Mouse (Mus musculus) midbrain, embryonic 16.5 days (tissue): Measurements from ENCODE around the gene Mdk. TPM values are rescaled to one million over a fixed set of nuclear protein-coding genes. Genes with fewer than 3 reads are reported as not detected.

Source experiments
- ATAC-seq: fragments of 200-750 bp; cut with Nextera tagmentation; 2 replicates; pipeline ENCODE4 v1.8.0; 2017; ENCODE audit warnings: moderate TSS enrichment
- H3K27ac ChIP-seq: fragments of 300-500 bp; sonication (generic); 2 replicates; pipeline ENCODE4 v1.5.1; 2014; ENCODE audit warnings: mild to moderate bottlenecking, low read length, mixed read lengths
- H3K27me3 ChIP-seq: fragments of 300-500 bp; sonication (generic); 2 replicates; pipeline ENCODE4 v1.6.1; 2014; ENCODE audit warnings: low read depth, low read length, mixed read lengths; ENCODE audit not compliant: control insufficient read depth, insufficient read depth
- H3K36me3 ChIP-seq: fragments of 300-500 bp; sonication (generic); 2 replicates; pipeline ENCODE4 v1.6.1; 2014; ENCODE audit warnings: mild to moderate bottlenecking, low read length, moderate library complexity, mixed read lengths; ENCODE audit not compliant: control insufficient read depth, insufficient read depth
- H3K4me1 ChIP-seq: fragments of 300-500 bp; sonication (generic); 2 replicates; pipeline ENCODE4 v1.6.1; 2014; ENCODE audit warnings: mild to moderate bottlenecking, low read length, mixed read lengths; ENCODE audit not compliant: control insufficient read depth, insufficient read depth
- H3K4me2 ChIP-seq: fragments of 300-500 bp; sonication (generic); 2 replicates; pipeline ENCODE4 v1.6.1; 2014; ENCODE audit warnings: mild to moderate bottlenecking, low read length, mixed read lengths
- H3K4me3 ChIP-seq: fragments of 300-500 bp; sonication (generic); 2 replicates; pipeline ENCODE4 v1.5.1; 2014; ENCODE audit warnings: low read depth, mild to moderate bottlenecking, low read length, moderate library complexity, mixed read lengths
- H3K9ac ChIP-seq: fragments of 300-500 bp; sonication (generic); 2 replicates; pipeline ENCODE4 v1.6.1; 2014; ENCODE audit warnings: low read depth, low read length, mixed read lengths
- H3K9me3 ChIP-seq: fragments of 300-500 bp; sonication (generic); replicated peaks from 2 replicates; pipeline ENCODE4 v1.6.1; 2014; ENCODE audit warnings: mild to moderate bottlenecking, low read length, mixed read lengths; ENCODE audit not compliant: control insufficient read depth, poor library complexity, severe bottlenecking
- WGBS: fragments of 180-500 bp; shearing (Covaris S2); extraction: QIAGEN DNeasy Blood & Tissue Kit; methylation state at CpG from one replicate; pipeline ENCODE4 v1.1.7; 2014; 5-methylcytosine and 5-hydroxymethylcytosine counted together
- polyA plus RNA-seq: library from polyadenylated mRNA; unstranded; fragments of >200 nt; fragmentation: Nextera tagmentation; extraction: Ambion mirVana; gene quantifications from 2 replicates; pipeline ENCODE4 v1.2.1, GENCODE M21; 2015

Gene Mdk
- polyA plus RNA-seq, 1 experiment from 2014 or later, result 98.8 TPM

DNA sequence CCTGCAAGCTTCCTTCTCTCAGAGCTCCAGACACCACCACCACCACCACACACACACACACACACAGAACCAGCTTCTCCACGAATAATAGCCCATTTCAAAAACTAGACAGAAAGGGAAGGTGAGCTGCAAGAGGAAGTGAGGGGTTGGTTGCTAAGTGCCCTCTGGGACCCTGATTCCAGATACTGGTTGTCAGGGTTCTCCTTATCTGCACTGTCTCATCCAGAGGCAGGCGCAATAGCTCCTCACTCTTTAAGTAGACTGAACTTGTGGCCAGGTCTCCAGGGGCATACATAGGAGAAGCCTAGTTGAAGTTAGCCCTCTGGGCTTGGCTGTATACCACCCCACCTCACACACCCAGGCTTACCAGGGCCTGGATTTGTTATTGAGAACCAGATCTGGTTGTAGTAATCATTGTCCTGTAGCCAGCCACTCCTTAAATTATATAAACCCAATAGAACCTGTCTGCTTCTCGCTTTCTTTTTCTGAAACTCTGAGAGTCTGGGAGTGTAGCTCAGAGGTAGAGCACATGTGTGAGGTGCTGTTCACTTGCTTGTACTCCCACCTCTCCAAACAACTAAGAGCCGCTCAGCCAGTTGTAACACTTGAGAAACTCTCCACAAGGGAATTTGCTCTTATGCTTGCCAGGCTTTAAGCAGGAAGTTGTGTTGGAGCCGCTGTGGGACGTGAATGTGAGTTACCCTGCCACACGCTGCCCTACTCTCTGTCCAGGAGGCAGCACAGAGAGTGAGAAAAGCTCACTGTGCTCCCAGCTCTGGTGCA, 18.6 kb downstream of the Mdk start:
- H3K27me3 ChIP-seq, result no peaks in the 10 kb centered on the region
- H3K27ac ChIP-seq, result no peak overlapping the region
- no peak for ATAC-seq
- 92% methylated on average over 7 of the region's 7 CpGs for WGBS
- H3K9me3 ChIP-seq, result no peaks in the 10 kb centered on the region
- H3K4me3 ChIP-seq, result no peak overlapping the region
- H3K4me2 ChIP-seq, result no peak overlapping the region
- no peaks in the 10 kb centered on the region for H3K4me1 ChIP-seq
- H3K36me3 ChIP-seq, result peaks cover 27% of the 10 kb centered on the region
- H3K9ac ChIP-seq, result no peak overlapping the region

DNA sequence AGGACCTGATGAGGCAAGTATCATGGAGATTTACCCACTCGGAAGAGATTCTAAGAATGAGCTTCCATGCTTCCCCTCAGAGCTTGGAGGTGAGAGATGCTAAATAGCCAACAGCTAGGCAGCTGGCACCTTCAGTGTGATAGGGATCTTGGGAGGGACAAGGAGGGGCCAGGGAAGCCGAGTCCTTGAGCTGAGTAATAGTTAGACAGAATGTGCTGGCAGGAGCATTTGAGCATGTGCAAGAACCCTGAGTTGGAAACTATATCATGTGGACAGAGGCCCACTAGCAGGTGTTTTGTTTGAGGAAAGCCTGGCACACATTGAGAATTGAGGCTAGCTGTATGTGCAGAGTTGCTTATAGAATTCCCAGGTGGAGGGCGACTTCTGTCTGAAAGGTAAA, 19.5 kb downstream of the Mdk start:
- H3K4me1 ChIP-seq, result no peaks in the 10 kb centered on the region
- H3K27ac ChIP-seq, result no peak overlapping the region
- no peak for ATAC-seq
- no peaks in the 10 kb centered on the region for H3K27me3 ChIP-seq
- H3K4me2 ChIP-seq, result no peak overlapping the region
- no peak overlapping the region for H3K9ac ChIP-seq
- WGBS, result 90% methylated on average over 3 of the region's 3 CpGs
- no peaks in the 10 kb centered on the region for H3K9me3 ChIP-seq
- H3K36me3 ChIP-seq, result peaks cover 20% of the 10 kb centered on the region
- H3K4me3 ChIP-seq, result no peak overlapping the region

- Histone ChIP-seq H3K4me3 (no peak overlapping the region), H3K36me3 (no peaks in the 10 kb centered on the region), H3K4me2 (no peak overlapping the region), H3K4me1 (no peaks in the 10 kb centered on the region), H3K9ac (no peak overlapping the region), H3K27ac (no peak overlapping the region), H3K27me3 (no peaks in the 10 kb centered on the region), H3K9me3 (no peaks in the 10 kb centered on the region)
- 96% methylated on average over 2 of the region's 2 CpGs for WGBS
- no peak for ATAC-seq
These were observed 26.0 kb downstream of the Mdk start for GRCm38 (mm10) chr2:91906141-91906540.

DNA sequence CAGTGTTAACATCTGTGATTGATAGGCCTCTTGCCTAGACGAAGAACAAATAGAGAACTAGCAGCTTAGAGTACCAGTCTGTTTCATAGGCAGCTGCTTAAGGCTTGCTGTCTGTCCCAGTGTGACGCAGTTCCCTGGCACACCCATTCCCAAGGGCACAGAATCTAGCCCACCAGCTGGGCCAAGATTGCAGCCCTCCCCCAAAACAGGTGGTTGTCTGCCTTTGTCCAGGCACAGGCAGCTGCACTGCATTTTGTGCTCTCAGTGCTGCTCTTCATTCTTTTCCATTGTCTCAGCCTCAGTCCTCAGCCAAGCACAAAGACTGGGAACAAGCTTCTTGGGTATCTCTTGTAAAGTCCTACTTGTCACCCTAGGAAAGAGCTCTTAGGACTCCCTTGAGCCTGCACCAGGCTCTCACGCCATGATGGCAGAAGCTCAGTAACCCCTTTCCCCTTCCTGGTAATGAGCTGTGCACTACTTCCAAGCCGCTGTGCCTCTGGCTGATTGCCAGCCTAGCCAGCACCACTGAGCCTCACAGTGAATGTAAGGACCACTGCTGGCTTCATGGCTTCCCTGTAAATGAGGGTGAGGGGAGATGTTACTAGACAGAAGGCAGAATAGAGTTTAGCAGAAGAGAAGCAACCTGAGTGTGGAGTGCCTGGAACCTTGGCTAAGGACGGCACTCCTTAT, 27.3 kb downstream of the Mdk start:
- Histone ChIP-seq H3K36me3 (peaks cover 3% of the 10 kb centered on the region; the same call in 1 of the 2 replicates), H3K4me1 (no peaks in the 10 kb centered on the region), H3K9me3 (no peaks in the 10 kb centered on the region), H3K27me3 (no peaks in the 10 kb centered on the region), H3K4me3 (no peak overlapping the region), H3K4me2 (no peak overlapping the region), H3K9ac (no peak overlapping the region), H3K27ac (peak overlapping the region; percentile 36; the same call in 1 of the 2 replicates)
- 49% methylated on average over 5 of the region's 5 CpGs for WGBS
- 0 out of 2 replicates have a peak, but pooled peaks have one; percentile 28 for ATAC-seq

DNA sequence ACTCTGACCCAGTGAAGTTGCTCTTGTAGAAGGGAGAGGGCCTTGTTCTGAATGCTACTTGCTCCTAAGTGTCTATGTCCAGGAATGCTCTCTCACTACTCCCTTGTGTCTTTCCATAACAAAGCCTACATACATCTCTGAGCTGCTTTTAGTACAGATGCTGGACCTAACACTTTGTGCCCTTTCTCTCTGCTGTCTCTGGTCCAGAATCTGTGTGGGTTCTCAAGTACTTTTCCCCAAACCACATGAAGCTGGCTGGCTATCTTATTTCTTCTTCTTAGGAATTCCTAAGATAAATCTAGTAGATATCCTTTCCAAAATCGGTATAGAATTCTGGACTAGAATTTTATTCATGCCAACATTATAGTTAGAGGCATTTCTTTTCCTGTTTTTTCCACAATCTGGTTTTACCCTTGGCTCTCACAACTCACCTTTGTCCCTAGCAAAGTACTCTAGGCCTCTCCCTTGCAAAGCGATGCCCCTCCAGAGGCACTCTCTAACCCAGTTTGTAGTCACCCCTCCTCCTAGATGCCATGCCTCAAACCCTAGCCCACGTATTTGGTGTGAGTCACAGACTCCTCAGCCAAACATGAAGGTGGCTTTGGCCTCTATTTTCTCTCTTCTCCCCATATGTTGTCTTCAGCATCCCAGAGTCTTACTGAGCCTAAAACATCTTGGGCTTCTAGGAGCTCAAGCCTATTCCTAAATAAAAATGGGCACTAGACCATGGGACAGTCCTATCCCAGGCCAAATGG, 28.7 kb downstream of the Mdk start:
- Histone ChIP-seq H3K9ac (no peak overlapping the region), H3K4me1 (no peaks in the 10 kb centered on the region), H3K4me3 (no peak overlapping the region), H3K9me3 (no peaks in the 10 kb centered on the region), H3K4me2 (no peak overlapping the region), H3K27ac (no peak overlapping the region), H3K36me3 (peaks cover 3% of the 10 kb centered on the region; the same call in 1 of the 2 replicates), H3K27me3 (no peaks in the 10 kb centered on the region)
- ATAC-seq, result no peak
- WGBS, result 92% methylated on average over 3 of the region's 3 CpGs

GRCm38 (mm10) chr2:91902336-91902735, 29.8 kb downstream of the Mdk start:
- no peaks in the 10 kb centered on the region for H3K27me3 ChIP-seq
- WGBS, result 63% methylated on average over 5 of the region's 5 CpGs
- no peak overlapping the region for H3K9ac ChIP-seq
- no peak overlapping the region for H3K4me3 ChIP-seq
- no peak overlapping the region for H3K4me2 ChIP-seq
- H3K4me1 ChIP-seq, result no peaks in the 10 kb centered on the region
- H3K9me3 ChIP-seq, result no peaks in the 10 kb centered on the region
- ATAC-seq, result no peak
- H3K36me3 ChIP-seq, result peaks cover 3% of the 10 kb centered on the region; the same call in 1 of the 2 replicates
- H3K27ac ChIP-seq, result no peak overlapping the region

DNA sequence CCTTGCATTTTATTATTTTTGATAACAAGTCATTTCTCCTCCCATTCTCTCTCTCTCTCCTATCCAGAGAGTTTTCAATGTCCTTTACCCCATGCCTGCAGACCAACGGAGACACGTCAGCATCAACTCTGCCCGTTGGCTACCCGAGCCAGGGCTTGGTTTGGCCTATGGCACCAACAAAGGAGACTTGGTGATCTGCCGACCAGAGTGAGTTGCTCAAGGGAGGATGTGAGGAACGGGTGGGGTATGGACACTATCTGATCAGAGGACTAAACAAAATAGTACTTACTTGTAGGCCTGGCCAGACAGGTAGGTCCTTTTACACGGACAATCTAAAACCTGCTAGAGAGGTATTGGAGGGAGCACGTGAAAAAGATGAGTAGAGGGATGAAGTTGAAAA, 31.7 kb downstream of the Mdk start:
- Histone ChIP-seq H3K36me3 (peaks cover 3% of the 10 kb centered on the region; the same call in 1 of the 2 replicates), H3K4me3 (no peak overlapping the region), H3K9ac (no peak overlapping the region), H3K27me3 (no peaks in the 10 kb centered on the region), H3K4me2 (no peak overlapping the region), H3K4me1 (no peaks in the 10 kb centered on the region), H3K9me3 (no peaks in the 10 kb centered on the region), H3K27ac (no peak overlapping the region)
- ATAC-seq, result no peak
- WGBS, result 94% methylated on average over 8 of the region's 8 CpGs

DNA sequence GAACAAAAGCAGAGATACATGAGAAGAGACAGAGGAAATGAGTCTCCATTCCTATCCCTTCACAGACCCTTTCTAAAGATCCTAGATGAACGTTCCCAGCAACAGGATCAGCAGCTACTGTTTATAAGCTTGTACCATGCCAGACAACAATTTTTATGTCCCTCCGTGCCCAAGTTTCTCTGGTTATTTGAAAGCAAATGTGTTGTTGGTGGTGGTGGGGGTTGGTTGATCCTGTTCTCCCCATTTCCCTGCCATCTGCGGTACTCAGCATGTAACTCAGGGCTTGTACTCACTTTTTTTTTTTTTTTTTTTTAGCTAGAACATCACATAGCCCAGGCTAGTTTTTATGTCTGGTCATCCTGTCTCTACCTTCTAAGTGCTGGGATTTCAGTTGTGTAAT, 33.0 kb downstream of the Mdk start:
- 97% methylated on average over 3 of the region's 3 CpGs for WGBS
- Histone ChIP-seq H3K4me3 (no peak overlapping the region), H3K27ac (no peak overlapping the region), H3K36me3 (peaks cover 3% of the 10 kb centered on the region; the same call in 1 of the 2 replicates), H3K27me3 (no peaks in the 10 kb centered on the region), H3K9ac (no peak overlapping the region), H3K4me2 (no peak overlapping the region), H3K9me3 (no peaks in the 10 kb centered on the region), H3K4me1 (no peaks in the 10 kb centered on the region)
- no peak for ATAC-seq
